Mouse (Mus musculus): ENCODE measurements around the gene St3gal2. TPM values are rescaled to one million over a fixed set of nuclear protein-coding genes. Genes with fewer than 3 reads are reported as not detected.

St3gal2 gene
- polyA plus RNA-seq, 1 experiment, result 39.7 TPM

DNA sequence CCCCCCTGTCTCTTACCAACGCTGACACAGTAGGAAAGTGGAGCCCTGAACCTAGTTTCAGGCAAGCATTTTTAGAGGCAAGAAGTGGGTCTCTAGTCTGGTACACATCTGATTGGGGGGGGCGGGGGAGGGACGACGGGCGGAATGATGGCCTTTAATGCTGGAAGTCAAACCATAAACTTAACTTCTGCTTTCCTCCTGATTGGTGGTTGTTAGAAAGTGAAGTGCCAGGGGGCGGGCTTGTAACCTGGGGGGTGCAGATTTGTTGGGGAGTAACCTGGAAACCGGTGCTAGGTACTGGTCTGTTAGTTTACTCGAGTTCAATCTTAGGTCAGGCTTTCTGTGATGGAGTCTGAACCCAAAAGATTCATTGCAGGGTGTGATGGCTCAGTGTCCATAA, 1.3 kb upstream of the St3gal2 start:
- TF ChIP-seq CEBPB (IDR thresholded peaks at IDR 0.05; ENCODE audit: insufficient read depth, poor library complexity, severe bottlenecking) (no peak), SRF (IDR thresholded peaks at IDR 0.05; ENCODE audit: control insufficient read depth, insufficient read length, low read depth) (no peak), USF1 (IDR thresholded peaks at IDR 0.05; ENCODE audit: low read depth) (no peak), MAX (IDR thresholded peaks at IDR 0.05; ENCODE audit: low read depth) (no peak), TCF3 (IDR thresholded peaks at IDR 0.05; ENCODE audit: insufficient read length, low read depth) (no peak), POLR2A (IDR thresholded peaks at IDR 0.05; ENCODE audit: insufficient read length, low read depth) (no peak), TCF12 (IDR thresholded peaks at IDR 0.05; ENCODE audit: insufficient read depth, poor library complexity, severe bottlenecking) (no peak)
- Histone ChIP-seq H3K27me3 (ENCODE audit: control insufficient read depth, insufficient read depth, insufficient read length) (no peaks in the 10 kb centered on the region), H3K79me2 (ENCODE audit: control insufficient read depth, insufficient read depth) (peaks cover 25% of the 10 kb centered on the region)

DNA sequence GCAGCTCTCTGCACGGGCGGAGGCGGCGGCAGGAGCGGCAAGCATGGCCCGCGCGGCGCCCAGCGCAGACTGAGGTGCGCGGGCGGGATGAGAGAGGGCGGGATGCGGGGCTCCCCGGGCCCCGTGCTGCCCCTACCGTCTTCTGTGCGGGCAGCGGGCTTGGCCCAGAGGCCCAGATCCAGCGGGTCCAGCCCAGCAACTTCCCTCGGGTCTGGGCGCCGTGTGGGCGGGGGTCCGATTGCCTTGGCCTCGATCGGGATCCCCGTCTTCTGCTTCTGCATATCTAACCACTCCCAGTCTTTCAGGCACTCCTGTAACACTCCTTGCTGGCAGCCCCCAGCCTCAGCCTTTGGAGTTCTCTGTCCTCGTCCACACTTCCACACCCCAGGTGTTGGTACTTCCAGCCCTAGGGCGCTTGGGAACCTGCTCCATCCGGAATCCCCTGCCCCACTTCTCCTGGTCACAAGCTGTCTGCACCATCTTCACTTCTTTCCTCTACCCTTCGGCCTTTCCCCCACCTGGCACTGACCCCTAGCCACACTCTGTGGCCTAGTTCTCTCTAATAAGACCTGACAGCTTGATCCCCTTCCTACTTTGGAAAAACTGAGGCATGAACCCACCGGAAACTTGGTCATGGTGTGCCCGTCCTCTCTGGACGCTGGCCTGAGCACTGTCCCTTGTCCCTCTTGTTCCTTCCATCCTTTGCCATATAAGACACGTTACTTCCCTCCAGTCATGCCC, 480 bp downstream of the St3gal2 start:
- Histone ChIP-seq H3ac (ENCODE audit: control insufficient read depth, insufficient read length) (peak overlapping the region; percentile 36), H3K79me2 (ENCODE audit: control insufficient read depth, insufficient read depth) (peaks cover 40% of the 10 kb centered on the region), H3K4me2 (ENCODE audit: low read depth) (peak overlapping the region; percentile 92), H3K36me3 (ENCODE audit: control insufficient read depth, insufficient read depth) (no peaks in the 10 kb centered on the region), H3K27me3 (ENCODE audit: control insufficient read depth, insufficient read depth, insufficient read length) (no peaks in the 10 kb centered on the region), H3K4me3 (peak overlapping the region; percentile 31)
- TF ChIP-seq SRF (IDR thresholded peaks at IDR 0.05; ENCODE audit: control insufficient read depth, insufficient read length, low read depth) (no peak), TCF3 (IDR thresholded peaks at IDR 0.05; ENCODE audit: insufficient read length, low read depth) (no peak)

More for the DNA sequence above, 1.3 kb upstream of the St3gal2 start:
- Histone ChIP-seq H3K36me3 (ENCODE audit: control insufficient read depth, insufficient read depth) (no peaks in the 10 kb centered on the region), H3ac (ENCODE audit: control insufficient read depth, insufficient read length) (no peak overlapping the region), H3K4me2 (ENCODE audit: low read depth) (no peak overlapping the region), H3K4me3 (no peak overlapping the region)

DNA sequence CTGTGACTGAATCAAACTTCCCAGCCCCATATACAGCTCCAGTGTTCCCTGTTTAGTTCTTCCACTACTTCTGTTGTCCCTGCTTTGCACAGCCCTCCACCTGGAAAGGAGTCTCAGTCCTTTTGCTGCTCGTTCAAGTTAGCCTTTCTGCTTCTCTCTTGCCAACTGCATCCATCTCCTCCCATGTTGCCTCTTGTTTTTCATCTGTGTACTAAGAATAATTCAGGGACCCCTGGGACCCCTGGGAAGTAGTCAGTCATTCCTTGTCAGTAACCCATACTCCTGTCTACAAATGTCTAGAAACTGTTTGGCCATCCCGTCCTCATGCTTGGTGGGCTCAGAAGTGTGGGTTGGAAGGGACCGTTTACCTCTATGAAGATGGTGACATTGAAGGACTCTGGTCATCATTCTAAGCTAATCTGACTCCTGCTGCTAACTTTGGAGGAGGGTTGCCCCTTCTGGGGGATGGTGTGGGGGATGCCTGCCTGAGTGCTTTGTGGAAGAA, 1.1 kb downstream of the St3gal2 start:
- Histone ChIP-seq H3K36me3 (ENCODE audit: control insufficient read depth, insufficient read depth) (no peaks in the 10 kb centered on the region), H3K4me2 (ENCODE audit: low read depth) (peak overlapping the region; percentile 92), H3K79me2 (ENCODE audit: control insufficient read depth, insufficient read depth) (peaks cover 43% of the 10 kb centered on the region), H3ac (ENCODE audit: control insufficient read depth, insufficient read length) (peak overlapping the region; percentile 36), H3K4me3 (peak overlapping the region; percentile 31), H3K27me3 (ENCODE audit: control insufficient read depth, insufficient read depth, insufficient read length) (no peaks in the 10 kb centered on the region)
- TF ChIP-seq MYOD1 (IDR thresholded peaks at IDR 0.05; ENCODE audit: control insufficient read depth in 1 of 3, insufficient read length in 2 of 3, low read depth in 2 of 3) (no peak), USF1 (IDR thresholded peaks at IDR 0.05; ENCODE audit: low read depth) (no peak), SRF (IDR thresholded peaks at IDR 0.05; ENCODE audit: control insufficient read depth, insufficient read length, low read depth) (no peak), MYOG (IDR thresholded peaks at IDR 0.05; ENCODE audit: control insufficient read depth in 1 of 3, insufficient read depth in 1 of 3, insufficient read length in 2 of 3, low read depth in 2 of 3) (no peak), REST (IDR thresholded peaks at IDR 0.05; ENCODE audit: insufficient read depth, insufficient read length) (no peak), TCF3 (IDR thresholded peaks at IDR 0.05; ENCODE audit: insufficient read length, low read depth) (no peak), E2F4 (IDR thresholded peaks at IDR 0.05; ENCODE audit: insufficient read depth) (no peak), CEBPB (IDR thresholded peaks at IDR 0.05; ENCODE audit: insufficient read depth, poor library complexity, severe bottlenecking) (no peak), MAX (IDR thresholded peaks at IDR 0.05; ENCODE audit: low read depth) (no peak), POLR2A (IDR thresholded peaks at IDR 0.05; ENCODE audit: insufficient read length, low read depth) (no peak), POLR2AphosphoS2 (IDR thresholded peaks at IDR 0.05; ENCODE audit: insufficient read length, low read depth) (no peak), TCF12 (IDR thresholded peaks at IDR 0.05; ENCODE audit: insufficient read depth, poor library complexity, severe bottlenecking) (no peak)

DNA sequence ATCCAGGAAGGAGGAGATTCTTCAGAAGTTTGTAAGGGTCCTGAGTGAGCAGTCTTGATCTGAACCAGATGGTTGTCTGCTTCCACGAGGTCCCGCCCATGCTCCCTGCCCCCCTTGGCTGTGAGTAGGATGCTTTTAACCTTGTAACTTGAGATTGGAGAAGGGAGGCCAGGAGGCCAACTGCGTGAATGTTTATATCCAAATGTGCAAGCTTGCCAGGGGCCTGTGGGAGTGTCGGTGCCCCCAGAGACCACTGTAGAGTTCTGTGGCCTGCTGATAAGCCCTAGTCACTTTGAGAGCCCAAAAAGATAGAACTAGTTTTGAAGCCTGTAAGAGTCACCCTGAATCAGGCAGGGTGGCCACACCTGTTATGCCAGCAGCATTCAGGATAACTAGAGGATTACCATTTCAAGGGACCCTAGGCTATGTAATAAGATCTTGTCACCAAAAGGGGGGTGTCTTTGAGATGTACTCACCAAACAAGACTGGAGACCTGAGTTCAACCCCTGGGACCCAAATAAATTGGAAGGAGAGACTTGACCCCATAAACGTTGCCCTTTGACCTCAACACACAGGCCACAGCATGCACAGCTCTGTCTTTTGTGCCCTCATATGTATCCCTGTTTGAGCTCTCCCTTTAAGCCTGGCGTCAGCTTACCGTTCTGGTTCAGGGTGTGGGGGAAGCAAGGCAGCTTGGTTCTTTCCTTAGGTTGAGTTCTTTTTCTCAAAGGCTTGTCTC, 1.9 kb downstream of the St3gal2 start:
- H3K27me3 ChIP-seq (ENCODE audit: control insufficient read depth, insufficient read depth, insufficient read length), result no peaks in the 10 kb centered on the region
- peak overlapping the region; percentile 31 for H3K4me3 ChIP-seq
- H3K36me3 ChIP-seq (ENCODE audit: control insufficient read depth, insufficient read depth), result no peaks in the 10 kb centered on the region
- TF ChIP-seq MYOG (IDR thresholded peaks at IDR 0.05; ENCODE audit: control insufficient read depth in 1 of 3, insufficient read depth in 1 of 3, insufficient read length in 2 of 3, low read depth in 2 of 3) (peak in 1 of 3 experiments; percentile 45), USF1 (IDR thresholded peaks at IDR 0.05; ENCODE audit: low read depth) (no peak), MYOD1 (IDR thresholded peaks at IDR 0.05; ENCODE audit: control insufficient read depth in 1 of 3, insufficient read length in 2 of 3, low read depth in 2 of 3) (peak in 2 of 3 experiments; percentile 25 to 54)
- H3K4me2 ChIP-seq (ENCODE audit: low read depth), result peak overlapping the region; percentile 92
- H3K79me2 ChIP-seq (ENCODE audit: control insufficient read depth, insufficient read depth), result peaks cover 43% of the 10 kb centered on the region
- H3ac ChIP-seq (ENCODE audit: control insufficient read depth, insufficient read length), result no peak overlapping the region

DNA sequence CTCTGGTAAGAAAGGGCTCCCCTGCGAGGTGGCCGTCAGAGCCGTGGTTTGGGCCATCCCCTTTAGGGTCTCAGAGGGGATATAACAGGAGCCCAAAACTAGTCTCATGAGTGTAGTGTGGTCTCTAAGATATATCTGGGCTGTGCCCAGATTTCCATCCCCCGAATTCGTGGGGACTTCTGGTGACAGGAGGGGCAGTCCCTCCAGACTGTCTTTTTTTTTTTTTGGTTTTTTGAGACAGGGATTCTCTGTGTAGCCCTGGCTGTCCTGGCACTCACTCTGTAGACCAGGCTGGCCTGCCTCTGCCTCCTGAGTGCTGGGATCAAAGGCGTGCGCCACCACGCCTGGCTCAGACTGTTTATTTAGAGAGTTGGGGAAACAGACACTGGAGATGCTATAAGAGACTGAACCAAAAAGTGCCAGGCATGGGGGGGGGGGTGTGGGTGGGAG, 6.0 kb downstream of the St3gal2 start:
- H3K36me3 ChIP-seq (ENCODE audit: control insufficient read depth, insufficient read depth), result no peaks in the 10 kb centered on the region
- H3K4me3 ChIP-seq, result no peak overlapping the region
- H3K79me2 ChIP-seq (ENCODE audit: control insufficient read depth, insufficient read depth), result peaks cover 56% of the 10 kb centered on the region
- no peaks in the 10 kb centered on the region for H3K27me3 ChIP-seq (ENCODE audit: control insufficient read depth, insufficient read depth, insufficient read length)
- H3ac ChIP-seq (ENCODE audit: control insufficient read depth, insufficient read length), result no peak overlapping the region
- no peak overlapping the region for H3K4me2 ChIP-seq (ENCODE audit: low read depth)
- no peak for TF ChIP-seq E2F4 (IDR thresholded peaks at IDR 0.05; ENCODE audit: insufficient read depth)
- TF ChIP-seq POLR2AphosphoS2 (IDR thresholded peaks at IDR 0.05; ENCODE audit: insufficient read length, low read depth), result no peak

Data from myocyte (in vitro differentiated cells).